In genomic region chr9:22447213-22447612, GRCm38 (mm10) we compare ENCODE assay signal across 28 mouse cellular contexts. TPM values are rescaled to one million over a fixed set of nuclear protein-coding genes. Genes with fewer than 3 reads are reported as not detected.
DNase-seq lines count a peak whose midpoint lies in the region; ATAC-seq and TF ChIP-seq lines count a peak whose summit lies in the region.
"Had no signal": no experiment of that assay in that cellular context is flagged by ENCODE, and none has a peak within 500 bp of the region (broad histone marks: within the 10 kb centered on the region; RNA-seq: fewer than 3 reads in every experiment).

No protein-coding gene starts in this region.

- ATAC-seq in intestine, embryonic 16.5 days = peak; percentile 70
- ATAC-seq in intestine, embryonic 15.5 days = no peak
- peak; percentile 62; the same call in 1 of the 2 replicates for ATAC-seq in liver, embryonic 13.5 days (ENCODE audit: low read depth)
- peak; percentile 58; the same call in 1 of the 2 replicates for ATAC-seq in stomach, postnatal 0 days (ENCODE audit: low FRiP score, low TSS enrichment)
- ATAC-seq in erythroid progenitor cell, adult 5-6 weeks (replicated peaks; ENCODE audit: low FRiP score, poor library complexity, severe bottlenecking) = no peak
- ATAC-seq: forebrain, embryonic 14.5 days had no signal

- WGBS in intestine, embryonic 16.5 days = 69% methylated on average over 5 of the region's 5 CpGs
- WGBS in intestine, embryonic 15.5 days = 82% methylated on average over 5 of the region's 5 CpGs
- 48% methylated on average over 5 of the region's 5 CpGs for WGBS in liver, embryonic 13.5 days (ENCODE audit: insufficient replicate concordance)
- WGBS in stomach, postnatal 0 days = 64% methylated on average over 5 of the region's 5 CpGs

- peak; percentile 43 for DNase-seq in brain, adult 2 months (ENCODE audit: low read depth, low spot score)
- DNase-seq in liver, embryonic 13.5 days = no peak
- no peak for DNase-seq in stomach, postnatal 0 days (ENCODE audit: low spot score)
- no peak for DNase-seq in left cerebral cortex, postnatal 4 days
- DNase-seq: cerebellum, adult 9-11 months; gastrocnemius, postnatal 14 days; kidney, adult 8-10 months; kidney, postnatal 14 days; right cerebral cortex, adult 18-20 months; spleen, adult 18-20 months; thymus, adult 18-20 months had no signal

- no peak overlapping the region for H3K4me3 ChIP-seq in intestine, embryonic 16.5 days (ENCODE audit: low read length)
- no peak overlapping the region for H3K4me3 ChIP-seq in intestine, embryonic 15.5 days (replicated peaks)
- H3K4me3 ChIP-seq in liver, embryonic 13.5 days (replicated peaks) = no peak overlapping the region
- no peak overlapping the region for H3K4me3 ChIP-seq in stomach, postnatal 0 days (ENCODE audit: low read depth, low read length)
- H3K4me3 ChIP-seq: embryonic facial prominence, embryonic 12.5 days; erythroblast, embryonic 14.5 days; heart, embryonic 15.5 days; midbrain, embryonic 12.5 days; neural tube, embryonic 13.5 days had no signal

- no peak overlapping the region for H3K9ac ChIP-seq in intestine, embryonic 16.5 days (ENCODE audit: low read depth, low read length)
- no peak overlapping the region for H3K9ac ChIP-seq in intestine, embryonic 15.5 days
- H3K9ac ChIP-seq in liver, embryonic 13.5 days = no peak overlapping the region
- no peak overlapping the region for H3K9ac ChIP-seq in stomach, postnatal 0 days (ENCODE audit: low read length)
- H3K9ac ChIP-seq: embryonic facial prominence, embryonic 12.5 days; heart, embryonic 15.5 days; liver, embryonic 14.5 days; midbrain, embryonic 12.5 days; neural tube, embryonic 13.5 days had no signal

- no peak for TF ChIP-seq EP300 in stomach, postnatal 0 days (optimal IDR thresholded peaks at IDR 0.05)

- no peak for TF ChIP-seq CTCF in stomach, postnatal 0 days (IDR thresholded peaks at IDR 0.05; ENCODE audit: low read depth)

- no peak overlapping the region for H3K27ac ChIP-seq in intestine, embryonic 16.5 days (ENCODE audit: low read length)
- no peak overlapping the region for H3K27ac ChIP-seq in intestine, embryonic 15.5 days
- H3K27ac ChIP-seq in liver, embryonic 13.5 days = no peak overlapping the region
- H3K27ac ChIP-seq in stomach, postnatal 0 days (replicated peaks) = no peak overlapping the region
- H3K27ac ChIP-seq: embryonic facial prominence, embryonic 12.5 days; heart, embryonic 15.5 days; liver, embryonic 14.5 days; midbrain, embryonic 12.5 days; neural tube, embryonic 13.5 days had no signal

- H3K9me3 ChIP-seq in intestine, embryonic 16.5 days (ENCODE audit: control insufficient read depth, low read length) = no peaks in the 10 kb centered on the region
- H3K9me3 ChIP-seq in intestine, embryonic 15.5 days = no peaks in the 10 kb centered on the region
- no peaks in the 10 kb centered on the region for H3K9me3 ChIP-seq in liver, embryonic 13.5 days (replicated peaks)
- no peaks in the 10 kb centered on the region for H3K9me3 ChIP-seq in stomach, postnatal 0 days (ENCODE audit: control insufficient read depth, low read length)
- H3K9me3 ChIP-seq: embryonic facial prominence, embryonic 12.5 days; heart, embryonic 15.5 days; midbrain, embryonic 12.5 days; neural tube, embryonic 13.5 days had no signal

- H3K36me3 ChIP-seq in intestine, embryonic 16.5 days (ENCODE audit: control insufficient read depth, insufficient read depth, low read length) = peaks cover 15% of the 10 kb centered on the region
- peaks cover 25% of the 10 kb centered on the region for H3K36me3 ChIP-seq in intestine, embryonic 15.5 days
- peaks cover 54% of the 10 kb centered on the region for H3K36me3 ChIP-seq in liver, embryonic 13.5 days
- H3K36me3 ChIP-seq in stomach, postnatal 0 days (ENCODE audit: control insufficient read depth, insufficient read depth, low read length) = peaks cover 18% of the 10 kb centered on the region

- H3K4me2 ChIP-seq in intestine, embryonic 16.5 days (ENCODE audit: low read depth, low read length) = no peak overlapping the region
- no peak overlapping the region for H3K4me2 ChIP-seq in intestine, embryonic 15.5 days (replicated peaks)
- no peak overlapping the region for H3K4me2 ChIP-seq in liver, embryonic 13.5 days
- no peak overlapping the region for H3K4me2 ChIP-seq in stomach, postnatal 0 days (replicated peaks; ENCODE audit: low read depth)
- H3K4me2 ChIP-seq: embryonic facial prominence, embryonic 12.5 days; heart, embryonic 15.5 days; midbrain, embryonic 12.5 days; neural tube, embryonic 13.5 days had no signal

- H3K27me3 ChIP-seq in intestine, embryonic 16.5 days (replicated peaks; ENCODE audit: control insufficient read depth, insufficient read depth, low read length) = no peaks in the 10 kb centered on the region
- no peaks in the 10 kb centered on the region for H3K27me3 ChIP-seq in intestine, embryonic 15.5 days (replicated peaks)
- no peaks in the 10 kb centered on the region for H3K27me3 ChIP-seq in liver, embryonic 13.5 days
- H3K27me3 ChIP-seq in stomach, postnatal 0 days (ENCODE audit: control insufficient read depth, insufficient read depth, low read length) = no peaks in the 10 kb centered on the region
- H3K27me3 ChIP-seq: embryonic facial prominence, embryonic 12.5 days; heart, embryonic 15.5 days; midbrain, embryonic 12.5 days; neural tube, embryonic 13.5 days had no signal

- intact Hi-C loops in left cerebral cortex, postnatal 4 days (cut with DNase I) = no loop called here

- H3K4me1 ChIP-seq in intestine, embryonic 16.5 days (ENCODE audit: control insufficient read depth, insufficient read depth, low read length) = no peaks in the 10 kb centered on the region
- no peaks in the 10 kb centered on the region for H3K4me1 ChIP-seq in intestine, embryonic 15.5 days (replicated peaks)
- H3K4me1 ChIP-seq in liver, embryonic 13.5 days (replicated peaks) = peaks cover 2% of the 10 kb centered on the region; the same call in 1 of the 2 replicates
- H3K4me1 ChIP-seq in stomach, postnatal 0 days (replicated peaks; ENCODE audit: control insufficient read depth, insufficient read depth) = no peaks in the 10 kb centered on the region
- H3K4me1 ChIP-seq: embryonic facial prominence, embryonic 12.5 days; heart, embryonic 15.5 days; midbrain, embryonic 12.5 days; neural tube, embryonic 13.5 days had no signal

RNA-seq across cellular contexts. Expression of gene Gm17545, which starts 6.9 kb away (rescaled TPM):
- not detected in 2 replicates for polyA plus RNA-seq in intestine, embryonic 16.5 days (2015; fragmentation: Nextera tagmentation; extraction: Ambion mirVana)
- polyA plus RNA-seq in intestine, embryonic 15.5 days (2015; fragmentation: Nextera tagmentation; extraction: Ambion mirVana) = not detected in 2 replicates
- not detected in 2 replicates for polyA plus RNA-seq in liver, embryonic 13.5 days (2015; fragmentation: Nextera tagmentation; extraction: Ambion mirVana)
- polyA plus RNA-seq in stomach, postnatal 0 days (2015; fragmentation: Nextera tagmentation; extraction: Ambion mirVana) = not detected in 2 replicates
- not detected for total RNA-seq in left cerebral cortex, postnatal 4 days (2021)
- not detected in 2 replicates for total RNA-seq in erythroid progenitor cell, adult 5-6 weeks (2015; ENCODE audit: low replicate concordance)
- not detected in 2 replicates for total RNA-seq in erythroid progenitor cell, adult 5-6 weeks (2017; ENCODE audit: low replicate concordance)
- total RNA-seq: gastrocnemius, postnatal 14 days; heart, adult 8-10 months; hematopoietic stem cell, adult 5-6 weeks; layer of hippocampus, adult 8-10 months; left cerebral cortex, postnatal 36 days had no signal
- polyA plus RNA-seq: brain, embryonic 14.5 days; C2C12; embryonic facial prominence, embryonic 12.5 days; erythroblast, embryonic 14.5 days; forebrain, embryonic 14.5 days; heart, embryonic 15.5 days; liver, embryonic 14.5 days; midbrain, embryonic 12.5 days; neural tube, embryonic 13.5 days; stomach, embryonic 14.5 days had no signal

RNA-seq across cellular contexts. Expression of gene Rp9, which starts 22.3 kb away (rescaled TPM):
- polyA plus RNA-seq in intestine, embryonic 16.5 days (2015; fragmentation: Nextera tagmentation; extraction: Ambion mirVana) = 58.3 and 58.4 TPM in 2 replicates
- polyA plus RNA-seq in intestine, embryonic 15.5 days (2015; fragmentation: Nextera tagmentation; extraction: Ambion mirVana) = 70.1 and 73.2 TPM in 2 replicates
- polyA plus RNA-seq in liver, embryonic 13.5 days (2015; fragmentation: Nextera tagmentation; extraction: Ambion mirVana) = 44.8 and 45.9 TPM in 2 replicates
- 62.1 and 65.0 TPM in 2 replicates for polyA plus RNA-seq in stomach, postnatal 0 days (2015; fragmentation: Nextera tagmentation; extraction: Ambion mirVana)
- 10 to 100 TPM; 55.9 to 58.6 TPM for total RNA-seq in left cerebral cortex, postnatal 4 days (2021)
- 41.8 and 71.3 TPM in 2 replicates for total RNA-seq in erythroid progenitor cell, adult 5-6 weeks (2015; ENCODE audit: low replicate concordance)
- total RNA-seq in erythroid progenitor cell, adult 5-6 weeks (2017; ENCODE audit: low replicate concordance) = 16.9 and 65.2 TPM in 2 replicates

RNA-seq across cellular contexts. Expression of gene Bbs9, which starts 28.3 kb away (rescaled TPM):
- polyA plus RNA-seq in intestine, embryonic 16.5 days (2015; fragmentation: Nextera tagmentation; extraction: Ambion mirVana) = 11.8 and 12.6 TPM in 2 replicates
- polyA plus RNA-seq in intestine, embryonic 15.5 days (2015; fragmentation: Nextera tagmentation; extraction: Ambion mirVana) = 11.8 and 13.1 TPM in 2 replicates
- polyA plus RNA-seq in liver, embryonic 13.5 days (2015; fragmentation: Nextera tagmentation; extraction: Ambion mirVana) = 3.2 and 4.0 TPM in 2 replicates
- polyA plus RNA-seq in stomach, postnatal 0 days (2015; fragmentation: Nextera tagmentation; extraction: Ambion mirVana) = 4.0 and 5.8 TPM in 2 replicates
- total RNA-seq in left cerebral cortex, postnatal 4 days (2021) = 10 to 100 TPM; 26.8 to 31.2 TPM
- 6.7 and 14.4 TPM in 2 replicates for total RNA-seq in erythroid progenitor cell, adult 5-6 weeks (2015; ENCODE audit: low replicate concordance)
- 7.2 and 9.8 TPM in 2 replicates for total RNA-seq in erythroid progenitor cell, adult 5-6 weeks (2017; ENCODE audit: low replicate concordance)
- polyA plus RNA-seq: erythroblast, embryonic 14.5 days had no signal

RNA-seq across cellular contexts. Expression of gene 9530077C05Rik, which starts 35.9 kb away (rescaled TPM):
- polyA plus RNA-seq in intestine, embryonic 16.5 days (2015; fragmentation: Nextera tagmentation; extraction: Ambion mirVana) = 3.0 and 3.4 TPM in 2 replicates
- 2.9 and 4.4 TPM in 2 replicates for polyA plus RNA-seq in intestine, embryonic 15.5 days (2015; fragmentation: Nextera tagmentation; extraction: Ambion mirVana)
- polyA plus RNA-seq in liver, embryonic 13.5 days (2015; fragmentation: Nextera tagmentation; extraction: Ambion mirVana) = 1.7 and 2.0 TPM in 2 replicates
- 2.2 and 2.8 TPM in 2 replicates for polyA plus RNA-seq in stomach, postnatal 0 days (2015; fragmentation: Nextera tagmentation; extraction: Ambion mirVana)
- 10 to 100 TPM; 10.1 to 10.3 TPM for total RNA-seq in left cerebral cortex, postnatal 4 days (2021)
- total RNA-seq in erythroid progenitor cell, adult 5-6 weeks (2015; ENCODE audit: low replicate concordance) = 4.7 and 31.4 TPM in 2 replicates
- 5.1 and 6.7 TPM in 2 replicates for total RNA-seq in erythroid progenitor cell, adult 5-6 weeks (2017; ENCODE audit: low replicate concordance)

RNA-seq across cellular contexts. Expression of gene Anln, which starts 58.2 kb away (rescaled TPM):
- 35.7 and 36.0 TPM in 2 replicates for polyA plus RNA-seq in intestine, embryonic 16.5 days (2015; fragmentation: Nextera tagmentation; extraction: Ambion mirVana)
- 40.5 and 42.4 TPM in 2 replicates for polyA plus RNA-seq in intestine, embryonic 15.5 days (2015; fragmentation: Nextera tagmentation; extraction: Ambion mirVana)
- 23.1 and 31.6 TPM in 2 replicates for polyA plus RNA-seq in liver, embryonic 13.5 days (2015; fragmentation: Nextera tagmentation; extraction: Ambion mirVana)
- polyA plus RNA-seq in stomach, postnatal 0 days (2015; fragmentation: Nextera tagmentation; extraction: Ambion mirVana) = 13.3 and 15.7 TPM in 2 replicates
- 1 to 10 TPM; 5.3 to 5.5 TPM for total RNA-seq in left cerebral cortex, postnatal 4 days (2021)
- total RNA-seq in erythroid progenitor cell, adult 5-6 weeks (2015; ENCODE audit: low replicate concordance) = 461 and 582 TPM in 2 replicates
- total RNA-seq in erythroid progenitor cell, adult 5-6 weeks (2017; ENCODE audit: low replicate concordance) = 576 and 591 TPM in 2 replicates

Comparison
In these comparisons a context has a peak if more than half of its experiments do, and no peak if none do; other contexts are left out.
1. ATAC-seq: peak in intestine, embryonic 16.5 days (single experiment), liver, embryonic 13.5 days (single experiment) and stomach, postnatal 0 days (single experiment); none in intestine, embryonic 15.5 days (single experiment) and erythroid progenitor cell, adult 5-6 weeks (single experiment).